Mouse (Mus musculus) urinary bladder, postnatal 14 days (tissue): Measurements from ENCODE around the gene Cep57.
"Not testable (repeated sequence)": the region's sequence is repeated elsewhere in the genome, so short reads cannot be mapped to it uniquely, and the experiment has no call there.

Source experiments
- DNase-seq: peaks from one replicate; pipeline ENCODE4 v3.0.0; 2021; ENCODE audit warnings: low spot score

The Cep57 gene

GRCm38 (mm10) chr9:13794302-13794701, 32.6 kb downstream of the Cep57 start:
- no peak for DNase-seq

GRCm38 (mm10) chr9:13790864-13791263, 36.0 kb downstream of the Cep57 start:
- not testable (repeated sequence) for DNase-seq

GRCm38 (mm10) chr9:13781985-13782384, 44.9 kb downstream of the Cep57 start:
- DNase-seq, result no peak

GRCm38 (mm10) chr9:13774732-13775131, 52.2 kb downstream of the Cep57 start:
- no peak for DNase-seq

- DNase-seq, result no peak
Measured at GRCm38 (mm10) chr9:13766570-13766969, 60.3 kb downstream of the Cep57 start.

- no peak for DNase-seq
Measured at GRCm38 (mm10) chr9:13765624-13766023, 61.3 kb downstream of the Cep57 start.

GRCm38 (mm10) chr9:13760430-13760829, 66.5 kb downstream of the Cep57 start:
- no peak for DNase-seq
